Mouse (Mus musculus) MEL (cell line): ENCODE results near the gene Pla1a. TPM values are rescaled to one million over a fixed set of nuclear protein-coding genes. Genes with fewer than 3 reads are reported as not detected.

Source experiments
- DNase-seq: peaks from one replicate; pipeline ENCODE4 v3.0.0; 2011; ENCODE audit warnings: low read depth, low spot score
- H3K27ac ChIP-seq: 2 replicates; pipeline ENCODE4 v1.5.1; 2012; ENCODE audit warnings: low read depth, mild to moderate bottlenecking, control low read depth, low read length, moderate library complexity; ENCODE audit not compliant: control insufficient read depth
- H3K27me3 ChIP-seq, 2 experiments: fragments of 150-350 bp in 1 of 2; sonication (generic) in 1 of 2; 2 replicates each; pipeline ENCODE4 v1.6.1; 2012; ENCODE audit warnings: low read length in 2 of 2, mild to moderate bottlenecking in 2 of 2, improper control_type of control experiment in 1 of 2, moderate library complexity in 1 of 2; ENCODE audit not compliant: insufficient read depth in 2 of 2, control insufficient read depth in 1 of 2
- H3K36me3 ChIP-seq, 2 experiments: 2 replicates each; pipeline ENCODE4 v1.6.1; 2012 to 2014; ENCODE audit warnings: low read length in 2 of 2, improper control_type of control experiment in 1 of 2, inconsistent platforms in 1 of 2, mild to moderate bottlenecking in 1 of 2; ENCODE audit not compliant: insufficient read depth in 2 of 2, control insufficient read depth in 1 of 2
- H3K4me1 ChIP-seq, 2 experiments: fragments of 150-350 bp in 1 of 2; sonication (generic) in 1 of 2; 2 replicates each; pipeline ENCODE4 v1.6.1; 2012; ENCODE audit warnings: low read length in 2 of 2, improper control_type of control experiment in 1 of 2, mild to moderate bottlenecking in 1 of 2; ENCODE audit not compliant: insufficient read depth in 2 of 2, control insufficient read depth in 1 of 2
- H3K4me3 ChIP-seq, 2 experiments: fragments of 150-350 bp in 1 of 2; sonication (generic) in 1 of 2; 2 replicates each; pipeline ENCODE4 v1.5.1; 2012; ENCODE audit warnings: low read depth in 2 of 2, low read length in 2 of 2, mild to moderate bottlenecking in 2 of 2, moderate library complexity in 2 of 2, control low read depth in 1 of 2, improper control_type of control experiment in 1 of 2; ENCODE audit not compliant: control insufficient read depth in 1 of 2, insufficient read depth in 1 of 2
- H3K79me2 ChIP-seq: 2 replicates; pipeline ENCODE4 v1.6.1; 2012; ENCODE audit warnings: mild to moderate bottlenecking, low read length, moderate library complexity; ENCODE audit not compliant: control insufficient read depth, poor library complexity, insufficient read depth
- H3K9ac ChIP-seq: 2 replicates; pipeline ENCODE4 v1.6.1; 2012; ENCODE audit warnings: low read depth, mild to moderate bottlenecking, control low read depth, low read length, moderate library complexity; ENCODE audit not compliant: control insufficient read depth, poor library complexity, severe bottlenecking
- H3K9me3 ChIP-seq: fragments of 150-350 bp; sonication (generic); replicated peaks from 2 replicates; pipeline ENCODE4 v1.6.1; 2012; ENCODE audit warnings: mild to moderate bottlenecking, low read length, improper control_type of control experiment, moderate library complexity; ENCODE audit not compliant: insufficient read depth
- CHD1 ChIP-seq: IDR thresholded peaks from 2 replicates; pipeline ENCODE4 v1.6.1; 2012; ENCODE audit warnings: low read depth, mild to moderate bottlenecking, inconsistent platforms, low read length, improper control_type of control experiment
- ELF1 ChIP-seq: IDR thresholded peaks from 2 replicates; pipeline ENCODE4 v1.6.1; 2014; ENCODE audit warnings: low read depth, mild to moderate bottlenecking, inconsistent platforms, low read length, improper control_type of control experiment, moderate library complexity
- EP300 ChIP-seq, 2 experiments: IDR thresholded peaks; 2 replicates each; pipeline ENCODE4 v1.6.1; 2011; ENCODE audit warnings: improper control_type of control experiment in 2 of 2, low read length in 2 of 2, low read depth in 1 of 2, mild to moderate bottlenecking in 1 of 2
- ETS1 ChIP-seq: IDR thresholded peaks from 2 replicates; pipeline ENCODE4 v1.6.1; 2012; ENCODE audit warnings: low read depth, mild to moderate bottlenecking, inconsistent platforms, low read length, improper control_type of control experiment, moderate library complexity
- HCFC1 ChIP-seq: IDR thresholded peaks from 2 replicates; pipeline ENCODE4 v1.6.1; 2012; ENCODE audit warnings: low read depth, mild to moderate bottlenecking, inconsistent platforms, low read length, improper control_type of control experiment, moderate library complexity
- MAFK ChIP-seq: IDR thresholded peaks from 2 replicates; pipeline ENCODE4 v1.6.1; 2011; ENCODE audit warnings: low read depth, mild to moderate bottlenecking, low read length, improper control_type of control experiment, borderline replicate concordance
- MAX ChIP-seq: IDR thresholded peaks from 2 replicates; pipeline ENCODE4 v1.6.1; 2011; ENCODE audit warnings: low read length, improper control_type of control experiment
- MAZ ChIP-seq: IDR thresholded peaks from 2 replicates; pipeline ENCODE4 v1.6.1; 2012; ENCODE audit warnings: low read depth, mild to moderate bottlenecking, inconsistent platforms, low read length, improper control_type of control experiment
- MEF2A ChIP-seq: IDR thresholded peaks from 2 replicates; pipeline ENCODE4 v1.6.1; 2014; ENCODE audit warnings: low read depth, mild to moderate bottlenecking, inconsistent platforms, low read length, improper control_type of control experiment; ENCODE audit not compliant: poor library complexity, insufficient replicate concordance, severe bottlenecking; ENCODE audit errors: extremely low read depth
- MXI1 ChIP-seq: IDR thresholded peaks from 2 replicates; pipeline ENCODE4 v1.6.1; 2011; ENCODE audit warnings: mild to moderate bottlenecking, low read depth, low read length, improper control_type of control experiment
- MYC ChIP-seq: IDR thresholded peaks from 2 replicates; pipeline ENCODE4 v1.6.1; 2011; ENCODE audit warnings: low read depth, mild to moderate bottlenecking, low read length, improper control_type of control experiment, moderate library complexity
- NELFE ChIP-seq: IDR thresholded peaks from 2 replicates; pipeline ENCODE4 v1.6.1; 2011; ENCODE audit warnings: low read depth, low read length, improper control_type of control experiment
- NRF1 ChIP-seq: IDR thresholded peaks from 2 replicates; pipeline ENCODE4 v1.6.1; 2014; ENCODE audit warnings: low read depth, mild to moderate bottlenecking, inconsistent platforms, low read length, improper control_type of control experiment, moderate library complexity; ENCODE audit not compliant: poor library complexity, insufficient read depth, severe bottlenecking
- POLR2A ChIP-seq, 2 experiments: IDR thresholded peaks; 2 replicates each; pipeline ENCODE4 v1.6.1; 2011 to 2012; ENCODE audit warnings: low read length in 2 of 2, mild to moderate bottlenecking in 2 of 2, control low read depth in 1 of 2, improper control_type of control experiment in 1 of 2, low read depth in 1 of 2, moderate library complexity in 1 of 2; ENCODE audit not compliant: control insufficient read depth in 1 of 2, insufficient read depth in 1 of 2, poor library complexity in 1 of 2
- POLR2AphosphoS2 ChIP-seq: IDR thresholded peaks from 2 replicates; pipeline ENCODE4 v1.6.1; 2011; ENCODE audit warnings: low read length, improper control_type of control experiment
- POLR2AphosphoS5 ChIP-seq: IDR thresholded peaks from 2 replicates; pipeline ENCODE4 v1.6.1; 2012; ENCODE audit warnings: low read depth, borderline replicate concordance, mild to moderate bottlenecking, inconsistent platforms, low read length, moderate library complexity, mixed read lengths
- RCOR1 ChIP-seq: IDR thresholded peaks from 2 replicates; pipeline ENCODE4 v1.6.1; 2012; ENCODE audit warnings: low read depth, mild to moderate bottlenecking, inconsistent platforms, low read length, improper control_type of control experiment
- SIN3A ChIP-seq: IDR thresholded peaks from 2 replicates; pipeline ENCODE4 v1.6.1; 2012; ENCODE audit warnings: low read length, improper control_type of control experiment, inconsistent platforms
- TBP ChIP-seq: IDR thresholded peaks from 2 replicates; pipeline ENCODE4 v1.8.0; 2011; ENCODE audit warnings: low read depth, low read length, improper control_type of control experiment
- TCF12 ChIP-seq: IDR thresholded peaks from 2 replicates; pipeline ENCODE4 v1.6.1; 2014; ENCODE audit warnings: low read depth, mild to moderate bottlenecking, inconsistent platforms, low read length, improper control_type of control experiment, moderate library complexity
- UBTF ChIP-seq: IDR thresholded peaks from 2 replicates; pipeline ENCODE4 v1.6.1; 2012; ENCODE audit warnings: low read depth, mild to moderate bottlenecking, inconsistent platforms, low read length, improper control_type of control experiment, moderate library complexity, borderline replicate concordance; ENCODE audit not compliant: insufficient read depth
- USF2 ChIP-seq, 2 experiments: IDR thresholded peaks; 2 replicates each; pipeline ENCODE4 v1.6.1; 2011 to 2012; ENCODE audit warnings: improper control_type of control experiment in 2 of 2, low read length in 2 of 2, borderline replicate concordance in 1 of 2, inconsistent platforms in 1 of 2, low read depth in 1 of 2, mild to moderate bottlenecking in 1 of 2; ENCODE audit not compliant: insufficient read depth in 1 of 2
- ZKSCAN1 ChIP-seq: IDR thresholded peaks from 2 replicates; pipeline ENCODE4 v1.6.1; 2012; ENCODE audit warnings: low read depth, mild to moderate bottlenecking, inconsistent platforms, low read length, improper control_type of control experiment, moderate library complexity
- ZMIZ1 ChIP-seq: IDR thresholded peaks from 2 replicates; pipeline ENCODE4 v1.6.1; 2012; ENCODE audit warnings: low read depth, mild to moderate bottlenecking, inconsistent platforms, low read length, improper control_type of control experiment, moderate library complexity
- polyA plus RNA-seq, 2 experiments: library from polyadenylated mRNA; stranded (reverse) in 1 of 2; unstranded in 1 of 2; fragments of >175 nt in 1 of 2; fragments of >200 nt in 1 of 2; gene quantifications; 2 replicates each; pipeline versions ENCODE4 v1.2.1 to v1.2.4; 2012; ENCODE audit warnings: low replicate concordance in 2 of 2, low read depth in 1 of 2; ENCODE audit not compliant: insufficient read length in 2 of 2, insufficient read depth in 1 of 2, missing spikeins in 1 of 2
- total RNA-seq: library from RNA; depleted of rRNA; stranded (reverse); fragments of 300-350 nt; gene quantifications from 2 replicates; pipeline ENCODE4 v1.2.3, GENCODE M21; 2012

Gene Pla1a
- total and polyA plus RNA-seq, 3 experiments = 0.04 TPM; not detected in 2

DNA sequence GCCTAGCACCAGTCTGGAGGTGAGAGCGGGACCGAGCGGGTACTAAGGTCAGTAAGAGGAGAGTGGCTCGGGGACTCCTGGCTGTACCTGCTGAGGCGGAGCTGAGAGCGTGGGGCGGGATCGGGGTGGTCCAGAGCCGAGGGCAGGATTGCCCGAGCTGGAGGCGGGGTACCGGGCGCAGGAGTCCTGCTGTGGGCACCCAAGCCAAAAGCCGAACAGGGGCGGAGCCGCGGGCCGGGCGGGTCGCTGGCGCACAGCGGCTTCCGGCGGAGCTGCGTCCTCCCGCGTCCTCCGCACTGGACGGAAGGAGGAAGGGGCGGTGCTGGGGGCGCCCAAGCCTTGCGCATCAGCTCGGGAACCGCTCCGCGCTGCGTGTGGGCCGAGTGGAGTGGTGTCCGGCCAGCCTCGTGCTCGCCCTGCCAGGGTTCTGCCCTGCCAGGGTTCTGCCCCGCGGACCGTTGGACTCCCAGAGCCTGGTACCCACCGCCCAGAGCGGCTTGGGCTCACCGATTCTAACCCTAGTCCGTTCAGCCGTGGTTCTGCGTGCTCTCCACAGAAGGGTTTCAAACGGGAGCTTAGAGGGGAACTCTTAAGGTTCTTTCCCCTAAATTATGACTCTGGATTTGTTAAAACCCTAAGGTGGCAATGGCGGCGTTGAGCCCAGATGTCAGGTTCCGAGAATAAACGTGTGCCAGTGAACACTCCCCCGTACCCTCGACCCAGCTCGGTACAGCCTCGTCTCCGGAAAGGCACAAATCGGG, 19.7 kb upstream of the Pla1a start, which contains the start of gene Adprh:
TSS of gene Adprh (minus strand) at position 262 of the 761 bp plus-strand sequence.
- TF ChIP-seq ZMIZ1 (peak; percentile 87), POLR2AphosphoS5 (no peak), ZKSCAN1 (no peak), NELFE (peak; percentile 97), MYC (peak; percentile 76), RCOR1 (0 out of 2 replicates have a peak, but pooled peaks have one; percentile 19), EP300 (IDR thresholded peaks at IDR 0.05; ENCODE audit: low read depth in 1 of 2, low read length in 2 of 2) (no peak), TCF12 (peak; percentile 68), ETS1 (0 out of 2 replicates have a peak, but pooled peaks have one; percentile 13), POLR2AphosphoS2 (peak; percentile 95), CHD1 (no peak; the same call in 1 of the 2 replicates), TBP (peak; percentile 47; the same call in 1 of the 2 replicates), MAFK (no peak), SIN3A (peak; percentile 36; the same call in 1 of the 2 replicates), MAZ (0 out of 2 replicates have a peak, but pooled peaks have one; percentile 10), UBTF (0 out of 2 replicates have a peak, but pooled peaks have one; percentile 77), ELF1 (peak; percentile 81), NRF1 (peak; percentile 56), POLR2A (IDR thresholded peaks at IDR 0.05; ENCODE audit: control insufficient read depth in 1 of 2, insufficient read depth in 1 of 2, low read depth in 1 of 2, low read length in 2 of 2, poor library complexity in 1 of 2) (peak; percentile 93 to 98), USF2 (IDR thresholded peaks at IDR 0.05; ENCODE audit: borderline replicate concordance in 1 of 2, insufficient read depth in 1 of 2, low read depth in 1 of 2, low read length in 2 of 2) (no peak), MEF2A (no peak), MXI1 (peak; percentile 73), HCFC1 (peak; percentile 80), MAX (peak; percentile 71)
- TF ChIP-seq, all 39 proteins: peak for 17
- Histone ChIP-seq H3K27me3 (no peaks in the 10 kb centered on the region), H3K9ac (peak within 1 kb of the TSS; percentile 96), H3K9me3 (no peaks in the 10 kb centered on the region), H3K4me3 (peak within 1 kb of the TSS; percentile 84 to 89), H3K27ac (peak within 1 kb of the TSS; percentile 85), H3K79me2 (peaks cover 13% of the 10 kb centered on the region), H3K36me3 (peaks cover 0 to 21% of the 10 kb centered on the region in 2 experiments; a peak in 2 of 4 replicates), H3K4me1 (peaks cover 3 to 23% of the 10 kb centered on the region in 2 experiments)
- peak; percentile 92 for DNase-seq
